Mouse (Mus musculus) thymus, adult 2 months (tissue): ENCODE measurements around the gene Scaf11.

Experiments used
- CTCF ChIP-seq: fragments of 200-500 bp; IDR thresholded peaks from 2 replicates; pipeline ENCODE4 v1.5.1; 2012; ENCODE audit warnings: mild to moderate bottlenecking, control low read depth, low read length, moderate library complexity, borderline replicate concordance; ENCODE audit not compliant: control insufficient read depth, poor library complexity, insufficient read depth; ENCODE audit errors: extremely low read depth
- POLR2A ChIP-seq: fragments of 200-500 bp; IDR thresholded peaks from 2 replicates; pipeline ENCODE4 v1.6.1; 2012; ENCODE audit warnings: mild to moderate bottlenecking, low read length, control low read depth, moderate library complexity; ENCODE audit not compliant: control insufficient read depth, poor library complexity, insufficient read depth; ENCODE audit errors: extremely low read depth

GRCm38 (mm10) chr15:96493573-96493972 lies 32.9 kb upstream of the Scaf11 start:
- no peak for TF ChIP-seq CTCF
- TF ChIP-seq POLR2A: no peak
